Mouse (Mus musculus): ENCODE data around the gene Gm11549.

Gm11549 gene

DNA sequence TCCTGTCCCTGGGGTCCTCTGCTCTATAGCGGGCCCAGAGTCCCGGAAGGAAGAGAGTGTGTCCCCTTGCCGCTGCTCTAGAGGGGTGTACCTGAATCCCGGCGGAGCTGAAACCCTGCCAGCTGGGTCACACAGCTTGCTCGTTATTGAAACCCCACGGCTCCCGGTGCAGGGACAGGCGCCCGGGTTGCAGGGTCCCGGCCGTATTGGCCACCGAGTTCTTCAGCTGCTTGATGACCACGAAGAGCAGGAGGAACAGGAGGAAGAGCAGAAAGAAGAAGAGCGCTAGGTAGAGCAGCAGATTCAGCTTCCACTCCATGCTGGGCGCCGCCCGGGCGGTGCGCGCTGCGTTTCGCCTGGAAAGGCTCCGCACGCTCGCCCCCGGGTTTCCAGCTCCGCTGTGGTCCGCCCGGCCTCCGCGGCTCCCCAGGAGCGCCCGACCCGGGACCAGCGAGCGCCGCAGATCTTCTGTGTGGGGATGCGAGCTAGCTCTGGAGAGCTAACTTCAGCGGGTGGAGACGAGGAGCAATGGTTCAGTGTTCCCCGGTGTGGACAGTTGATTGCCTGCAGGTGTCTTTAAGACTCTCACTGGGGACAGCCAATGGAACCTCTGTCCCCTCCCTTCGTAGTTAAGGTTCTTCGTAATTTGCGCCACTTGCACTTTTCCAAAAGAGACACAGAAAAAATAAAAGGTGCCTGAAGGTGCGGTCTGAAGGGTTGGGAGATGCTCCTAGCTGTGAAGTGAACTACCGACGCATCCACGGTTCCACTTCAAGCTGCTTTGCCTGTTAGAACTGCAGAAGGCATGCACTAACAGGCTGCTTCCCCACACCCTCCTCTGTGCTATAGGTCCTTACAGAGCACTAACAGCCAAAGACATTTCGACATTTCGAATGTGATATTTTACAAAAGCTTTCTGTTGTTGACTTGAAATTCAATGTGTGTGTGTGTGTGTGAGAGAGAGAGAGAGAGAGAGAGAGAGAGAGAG, at the start of gene Gm11549:
TSS of gene Gm11549 (minus strand) at position 741 of the 988 bp plus-strand sequence.
- no peak for DNase-seq

- no peak for DNase-seq
Observed at GRCm38 (mm10) chr3:36569836-36570235, 48.2 kb upstream of the Gm11549 start.

DNA sequence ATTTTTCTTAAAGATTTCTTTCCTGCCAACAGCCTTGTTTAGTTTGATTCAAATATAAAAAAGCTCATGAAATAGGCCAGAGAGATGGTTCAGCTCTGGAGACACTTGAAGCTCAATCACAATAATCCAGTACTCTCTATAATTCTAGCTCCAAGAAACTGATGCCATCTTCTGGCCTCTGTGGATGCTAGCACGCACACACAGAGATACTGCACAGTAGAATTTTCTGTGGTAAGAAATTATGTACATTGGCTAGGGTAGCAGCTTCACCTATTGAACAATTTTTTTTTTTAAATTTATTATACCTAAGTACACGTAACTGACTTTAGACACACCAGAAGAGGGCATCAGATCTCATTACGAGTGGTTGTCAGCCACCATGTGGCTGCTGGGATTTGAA, 42.1 kb upstream of the Gm11549 start:
- no peak for DNase-seq

DNA sequence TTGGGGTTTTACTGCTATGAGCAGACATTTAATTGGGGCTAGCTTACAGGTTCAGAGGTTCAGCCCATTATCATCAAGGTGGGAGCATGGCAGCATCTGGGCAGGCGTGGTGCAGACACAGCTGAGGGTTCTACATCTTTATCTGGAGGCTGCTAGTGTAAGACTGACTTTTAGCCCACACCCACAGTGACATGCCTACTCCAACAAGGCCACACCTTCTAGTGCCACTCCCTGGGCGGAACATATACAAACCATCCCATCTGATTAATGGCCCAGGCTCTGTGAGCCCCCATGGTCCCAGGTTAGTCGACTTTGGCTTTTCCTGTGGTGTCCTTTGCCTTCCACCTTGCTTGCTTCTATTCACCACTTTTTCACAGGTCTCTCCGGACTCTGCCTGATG, 38.0 kb upstream of the Gm11549 start:
- no peak for DNase-seq

GRCm38 (mm10) chr3:36557601-36558000, 36.0 kb upstream of the Gm11549 start:
- no peak for DNase-seq

GRCm38 (mm10) chr3:36552406-36553047, 30.9 kb upstream of the Gm11549 start, which contains the start of gene Exosc9:
TSS of gene Exosc9 (plus strand) at chr3:36552606.
- peak; percentile 90 for DNase-seq

GRCm38 (mm10) chr3:36551851-36552384, 30.3 kb upstream of the Gm11549 start:
- DNase-seq: peak; percentile 7

DNA sequence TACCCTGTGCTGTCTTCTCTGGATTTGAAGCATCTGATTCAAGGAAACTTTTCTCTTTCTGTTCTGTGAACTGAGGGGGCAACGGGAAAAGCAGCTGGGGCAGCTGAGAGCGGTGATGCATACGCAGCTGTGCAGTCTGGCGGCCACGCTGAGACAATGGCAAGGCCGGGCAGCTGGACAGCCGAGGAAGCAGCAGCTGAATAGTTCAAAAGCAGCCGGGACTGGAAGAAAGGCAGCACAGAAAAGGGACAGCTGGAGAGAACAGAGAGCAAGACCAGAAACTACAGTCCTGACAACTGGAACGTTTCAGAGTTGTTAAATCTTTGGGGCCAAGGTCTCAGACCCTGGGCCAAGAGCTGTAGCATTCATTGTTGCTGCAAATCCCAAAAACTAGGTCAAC, 29.7 kb upstream of the Gm11549 start:
- no peak for DNase-seq

DNA sequence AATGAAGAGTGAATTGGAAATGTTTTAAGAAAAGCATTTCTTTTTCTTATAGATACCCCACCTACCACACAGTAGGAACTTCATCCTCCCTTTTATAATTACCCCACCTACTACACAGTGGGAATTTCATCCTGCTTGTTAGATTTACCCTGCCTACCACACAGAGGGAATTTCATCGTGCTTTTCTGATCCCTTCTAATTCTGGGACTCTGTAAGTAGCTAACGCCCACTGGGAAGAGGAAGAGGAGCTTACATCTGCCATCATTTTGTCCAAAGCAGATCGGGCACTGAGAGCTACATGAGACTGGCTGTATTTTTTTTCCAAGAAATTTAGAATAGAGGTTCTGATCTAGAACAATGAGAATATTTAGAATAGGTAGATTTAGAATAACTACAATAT, 23.3 kb upstream of the Gm11549 start:
- DNase-seq: no peak

GRCm38 (mm10) chr3:36541399-36541798, 19.8 kb upstream of the Gm11549 start:
- no peak for DNase-seq

DNA sequence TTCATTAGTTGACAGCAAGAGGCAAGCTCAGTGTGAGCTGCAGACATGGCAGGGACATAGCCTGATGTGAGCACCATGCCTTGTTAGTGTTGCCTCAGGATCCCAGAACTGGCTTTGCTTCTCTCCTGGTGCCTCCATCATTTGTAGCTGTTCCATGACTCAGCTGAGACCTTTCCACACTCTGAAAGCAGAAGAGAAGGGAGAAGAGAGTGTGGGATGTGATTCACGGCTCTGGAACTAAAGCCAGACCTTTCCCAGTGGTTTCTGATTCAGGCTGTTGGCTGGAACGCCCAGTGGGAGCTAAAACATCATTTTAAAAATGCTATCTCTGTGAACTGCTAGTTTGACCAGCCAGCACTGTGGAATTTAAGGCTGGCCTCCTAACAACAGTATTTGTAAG, 19.1 kb upstream of the Gm11549 start:
- no peak for DNase-seq

- no peak for DNase-seq
Observed at GRCm38 (mm10) chr3:36537701-36538470, 16.3 kb upstream of the Gm11549 start.

DNA sequence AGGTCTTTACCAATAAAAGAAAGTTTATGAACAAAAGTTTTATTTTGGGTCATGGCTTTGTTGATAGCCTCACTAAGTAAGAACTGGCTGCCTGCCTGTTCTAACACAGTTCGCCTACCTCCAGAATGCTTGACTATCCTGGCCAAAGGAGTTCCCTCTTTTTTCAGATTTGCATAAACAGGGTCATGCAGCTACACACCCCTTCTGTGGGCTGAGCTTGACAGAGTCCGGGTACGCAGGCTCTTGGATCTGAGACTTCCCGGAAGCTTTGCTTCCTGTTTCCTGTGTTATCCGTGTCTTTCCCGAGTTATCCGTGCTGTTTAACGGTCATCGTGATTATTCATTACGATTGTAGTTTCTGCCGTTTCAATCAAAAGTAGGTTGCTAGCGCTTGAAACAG, 14.4 kb upstream of the Gm11549 start:
- DNase-seq: no peak

- no peak for DNase-seq
Observed at GRCm38 (mm10) chr3:36533201-36533672, 11.6 kb upstream of the Gm11549 start.

GRCm38 (mm10) chr3:36532738-36533137, 11.1 kb upstream of the Gm11549 start:
- DNase-seq: no peak

GRCm38 (mm10) chr3:36531979-36532542, 10.4 kb upstream of the Gm11549 start:
- DNase-seq: no peak

GRCm38 (mm10) chr3:36531242-36531641, 9.6 kb upstream of the Gm11549 start:
- no peak for DNase-seq

GRCm38 (mm10) chr3:36530781-36531180, 9.2 kb upstream of the Gm11549 start:
- no peak for DNase-seq

DNA sequence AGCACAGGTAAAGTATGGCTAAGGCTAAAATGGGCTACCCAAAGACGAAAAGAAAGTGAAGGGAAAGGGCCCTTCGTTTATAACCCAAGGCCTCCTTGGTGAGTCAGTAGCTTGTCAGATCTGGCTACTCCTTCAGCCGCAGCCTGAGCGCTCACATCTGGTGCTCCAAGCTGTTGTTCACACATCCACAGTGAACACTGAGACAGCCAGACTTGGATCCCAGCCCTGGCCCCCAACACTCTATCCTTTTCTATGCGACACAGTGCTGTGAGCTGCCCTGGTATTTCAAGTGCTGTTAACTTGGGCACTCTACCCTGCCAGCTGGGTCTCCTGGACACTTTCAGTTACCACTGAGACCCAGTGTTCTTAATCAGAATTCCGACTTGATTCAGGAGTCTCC, 8.7 kb upstream of the Gm11549 start:
- DNase-seq: no peak

GRCm38 (mm10) chr3:36524466-36524865, 2.9 kb upstream of the Gm11549 start:
- no peak for DNase-seq

GRCm38 (mm10) chr3:36522137-36522536, 524 bp upstream of the Gm11549 start:
- DNase-seq: no peak

DNA sequence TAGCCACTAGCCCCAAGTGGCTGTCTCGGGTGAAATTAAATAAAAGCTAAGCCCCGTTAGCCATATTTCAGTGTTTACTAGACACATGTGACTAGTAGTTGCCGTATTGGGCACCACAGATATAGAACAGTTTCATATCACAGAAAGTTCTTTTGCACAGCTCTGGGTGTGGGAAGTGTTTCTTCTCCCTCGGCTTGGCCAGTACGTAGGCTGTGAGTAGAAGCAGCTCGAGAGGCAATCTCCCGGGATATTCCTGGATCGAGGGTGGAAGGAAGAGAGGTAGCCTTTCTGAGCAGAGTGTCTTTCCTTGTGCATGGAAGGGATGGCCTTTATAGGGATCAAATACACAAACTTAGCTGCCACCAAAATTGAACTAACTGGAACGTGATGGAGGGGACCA, 5.4 kb downstream of the Gm11549 start:
- no peak for DNase-seq

Data from kidney, adult 11 months (tissue).